Mouse (Mus musculus) heart, embryonic 13.5 days (tissue): ENCODE measurements around the gene Nfatc4. TPM values are rescaled to one million over a fixed set of nuclear protein-coding genes. Genes with fewer than 3 reads are reported as not detected.

Experiments
- ATAC-seq: fragments of 200-750 bp; cut with Nextera tagmentation; 2 replicates; pipeline ENCODE4 v1.8.0; 2017; ENCODE audit warnings: moderate TSS enrichment; ENCODE audit not compliant: insufficient number of reproducible peaks, low FRiP score, low TSS enrichment; ENCODE audit errors: extremely low read depth
- H3K27ac ChIP-seq: fragments of 300-500 bp; sonication (generic); replicated peaks from 2 replicates; pipeline ENCODE4 v1.5.1; 2015; ENCODE audit warnings: moderate library complexity, mild to moderate bottlenecking, inconsistent platforms
- H3K27me3 ChIP-seq: fragments of 300-500 bp; sonication (generic); replicated peaks from 2 replicates; pipeline ENCODE4 v1.6.1; 2015; ENCODE audit warnings: mild to moderate bottlenecking, inconsistent platforms
- H3K36me3 ChIP-seq: fragments of 300-500 bp; sonication (generic); 2 replicates; pipeline ENCODE4 v1.6.1; 2015; ENCODE audit warnings: mild to moderate bottlenecking, inconsistent platforms
- H3K4me1 ChIP-seq: fragments of 300-500 bp; sonication (generic); 2 replicates; pipeline ENCODE4 v1.6.1; 2015; ENCODE audit warnings: inconsistent platforms
- H3K4me2 ChIP-seq: fragments of 300-500 bp; sonication (generic); 2 replicates; pipeline ENCODE4 v1.6.1; 2015; ENCODE audit warnings: inconsistent platforms, mild to moderate bottlenecking, moderate library complexity
- H3K4me3 ChIP-seq: fragments of 300-500 bp; sonication (generic); 2 replicates; pipeline ENCODE4 v1.5.1; 2015; ENCODE audit warnings: moderate library complexity, mild to moderate bottlenecking, inconsistent platforms
- H3K9ac ChIP-seq: fragments of 300-500 bp; sonication (generic); 2 replicates; pipeline ENCODE4 v1.6.1; 2015; ENCODE audit warnings: inconsistent platforms, mild to moderate bottlenecking, moderate library complexity
- H3K9me3 ChIP-seq: fragments of 300-500 bp; sonication (generic); 2 replicates; pipeline ENCODE4 v1.6.1; 2016; ENCODE audit warnings: inconsistent platforms
- WGBS: fragments of 180-500 bp; shearing (Covaris S2); methylation state at CpG from one replicate; pipeline ENCODE4 v1.1.7; 2015; ENCODE audit warnings: mixed read lengths; 5-methylcytosine and 5-hydroxymethylcytosine counted together
- polyA plus RNA-seq: library from polyadenylated mRNA; unstranded; fragments of >200 nt; fragmentation: Nextera tagmentation; extraction: Ambion mirVana; gene quantifications from 2 replicates; pipeline ENCODE4 v1.2.1, GENCODE M21; 2015

Nfatc4 gene
- 12.5 and 14.0 TPM in 2 replicates for polyA plus RNA-seq

GRCm38 (mm10) chr14:55822991-55823762 lies at the start of gene Nfatc4:
Gene Nfatc4, plus strand, starts transcription at chr14:55823144.
- no peaks in the 10 kb centered on the region for H3K36me3 ChIP-seq
- H3K4me2 ChIP-seq: peak within 1 kb of the TSS; percentile 90
- H3K4me3 ChIP-seq: peak within 1 kb of the TSS; percentile 71
- H3K27ac ChIP-seq: peak within 1 kb of the TSS; percentile 95
- no peaks in the 10 kb centered on the region for H3K9me3 ChIP-seq
- peak; percentile 62 for ATAC-seq
- H3K4me1 ChIP-seq: peaks cover 49% of the 10 kb centered on the region
- peaks cover 24% of the 10 kb centered on the region for H3K27me3 ChIP-seq
- H3K9ac ChIP-seq: peak within 1 kb of the TSS; percentile 92
- WGBS: 1% methylated on average over 44 of the region's 46 CpGs

DNA sequence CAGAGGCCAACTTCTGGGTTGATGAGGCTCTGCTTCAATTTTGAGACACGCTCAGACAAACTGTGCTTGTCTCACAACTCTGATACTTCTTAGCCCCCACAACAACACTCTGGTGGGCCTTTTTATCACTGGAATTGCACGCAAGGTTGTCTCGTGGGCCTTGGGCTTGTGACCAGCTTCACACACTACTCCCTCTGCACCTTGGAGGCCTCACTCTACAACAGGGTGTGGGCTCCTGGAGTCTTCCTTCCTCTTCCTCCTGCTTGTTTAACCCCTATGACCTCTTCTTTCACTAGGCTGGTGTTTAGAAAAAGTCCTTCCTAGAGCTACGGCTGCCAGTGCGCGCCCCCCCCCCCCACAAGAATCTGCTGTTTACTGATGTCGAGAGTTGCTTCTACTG lies 46.2 kb upstream of the Nfatc4 start:
- 58% methylated on average over 7 of the region's 7 CpGs for WGBS
- H3K9me3 ChIP-seq: no peaks in the 10 kb centered on the region
- no peak overlapping the region for H3K4me2 ChIP-seq
- H3K27ac ChIP-seq: no peak overlapping the region
- peaks cover 28% of the 10 kb centered on the region for H3K4me1 ChIP-seq
- peaks cover 23% of the 10 kb centered on the region for H3K27me3 ChIP-seq
- no peak for ATAC-seq
- H3K36me3 ChIP-seq: peaks cover 42% of the 10 kb centered on the region
- no peak overlapping the region for H3K9ac ChIP-seq
- H3K4me3 ChIP-seq: no peak overlapping the region

DNA sequence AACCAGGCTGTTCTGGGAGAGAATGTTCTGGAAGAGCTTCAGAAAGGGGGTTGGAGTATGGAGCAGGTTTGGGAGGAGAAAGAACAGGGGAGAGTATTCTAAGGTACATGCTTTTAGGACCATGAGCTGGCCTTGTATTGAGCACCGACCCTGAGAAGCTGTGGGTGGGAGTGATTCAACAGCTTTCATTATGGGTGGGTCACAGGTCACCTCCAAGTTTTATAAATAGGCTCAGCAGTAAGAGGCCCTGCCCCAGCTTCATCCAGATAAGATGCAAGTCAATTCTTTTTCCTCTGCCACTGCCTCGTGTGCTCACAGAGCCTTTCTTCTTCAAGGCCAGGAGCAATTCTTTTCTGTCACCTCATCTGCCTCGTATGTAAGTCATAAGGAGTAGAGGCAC lies 45.8 kb upstream of the Nfatc4 start:
- peaks cover 24% of the 10 kb centered on the region for H3K27me3 ChIP-seq
- H3K4me2 ChIP-seq: no peak overlapping the region
- no peak overlapping the region for H3K27ac ChIP-seq
- no peak overlapping the region for H3K4me3 ChIP-seq
- 17% methylated on average over 3 of the region's 3 CpGs for whole genome bisulfite sequencing
- peaks cover 32% of the 10 kb centered on the region for H3K4me1 ChIP-seq
- no peak for ATAC-seq
- peaks cover 42% of the 10 kb centered on the region for H3K36me3 ChIP-seq
- H3K9ac ChIP-seq: no peak overlapping the region
- no peaks in the 10 kb centered on the region for H3K9me3 ChIP-seq

GRCm38 (mm10) chr14:55777806-55778205 lies 45.1 kb upstream of the Nfatc4 start:
- Histone ChIP-seq H3K27ac (no peak overlapping the region), H3K4me2 (no peak overlapping the region), H3K36me3 (peaks cover 42% of the 10 kb centered on the region), H3K9me3 (no peaks in the 10 kb centered on the region), H3K9ac (0 out of 2 replicates have a peak overlapping the region, but pooled peaks have one; percentile 12), H3K27me3 (peaks cover 29% of the 10 kb centered on the region), H3K4me3 (no peak overlapping the region), H3K4me1 (peaks cover 38% of the 10 kb centered on the region)
- 76% methylated on average over 11 of the region's 11 CpGs for WGBS
- no peak for ATAC-seq

DNA sequence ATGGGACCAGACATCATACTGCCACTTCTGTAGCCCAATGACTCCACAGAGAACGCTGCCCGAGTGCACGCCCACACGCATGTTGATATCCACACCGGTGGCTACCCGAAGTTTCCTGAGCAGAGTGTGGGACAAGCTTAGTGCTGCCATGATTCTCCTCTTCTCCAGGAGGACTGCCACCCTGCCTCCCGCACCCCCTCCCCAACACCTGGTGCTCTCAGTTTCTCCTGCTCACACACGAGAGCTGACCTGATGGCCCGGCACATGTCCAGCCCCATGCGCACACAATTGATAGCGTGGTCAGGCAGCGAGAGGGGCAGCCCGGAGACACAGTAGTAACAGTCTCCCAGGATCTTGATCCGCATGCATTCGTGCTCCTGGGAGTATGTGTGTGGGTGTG lies 44.3 kb upstream of the Nfatc4 start:
- H3K27me3 ChIP-seq: peaks cover 33% of the 10 kb centered on the region
- peaks cover 47% of the 10 kb centered on the region for H3K4me1 ChIP-seq
- no peak overlapping the region for H3K9ac ChIP-seq
- ATAC-seq: no peak
- H3K4me2 ChIP-seq: no peak overlapping the region
- WGBS: 80% methylated on average over 15 of the region's 15 CpGs
- no peak overlapping the region for H3K4me3 ChIP-seq
- peaks cover 42% of the 10 kb centered on the region for H3K36me3 ChIP-seq
- H3K27ac ChIP-seq: no peak overlapping the region
- H3K9me3 ChIP-seq: no peaks in the 10 kb centered on the region

- Histone ChIP-seq H3K4me2 (no peak overlapping the region), H3K27ac (no peak overlapping the region), H3K9ac (no peak overlapping the region), H3K36me3 (peaks cover 35% of the 10 kb centered on the region), H3K4me1 (peaks cover 57% of the 10 kb centered on the region), H3K9me3 (no peaks in the 10 kb centered on the region), H3K4me3 (no peak overlapping the region), H3K27me3 (peaks cover 36% of the 10 kb centered on the region)
- ATAC-seq: no peak
- WGBS: 51% methylated on average over 16 of the region's 16 CpGs
Observed at GRCm38 (mm10) chr14:55779656-55780055, 43.3 kb upstream of the Nfatc4 start.

GRCm38 (mm10) chr14:55780736-55781135 lies 42.2 kb upstream of the Nfatc4 start:
- Histone ChIP-seq H3K9ac (0 out of 2 replicates have a peak overlapping the region, but pooled peaks have one; percentile 21), H3K36me3 (peaks cover 29% of the 10 kb centered on the region), H3K27ac (no peak overlapping the region), H3K9me3 (no peaks in the 10 kb centered on the region), H3K4me3 (peak overlapping the region; percentile 7; the same call in 1 of the 2 replicates), H3K4me1 (peaks cover 63% of the 10 kb centered on the region), H3K4me2 (peak overlapping the region; percentile 73), H3K27me3 (peaks cover 47% of the 10 kb centered on the region)
- no peak for ATAC-seq
- 73% methylated on average over 11 of the region's 11 CpGs for WGBS

GRCm38 (mm10) chr14:55781310-55781709 lies 41.6 kb upstream of the Nfatc4 start:
- WGBS: 16% methylated on average over 14 of the region's 14 CpGs
- H3K4me1 ChIP-seq: peaks cover 63% of the 10 kb centered on the region
- peak overlapping the region; percentile 61 for H3K4me3 ChIP-seq
- no peaks in the 10 kb centered on the region for H3K9me3 ChIP-seq
- H3K36me3 ChIP-seq: peaks cover 29% of the 10 kb centered on the region
- H3K27me3 ChIP-seq: peaks cover 53% of the 10 kb centered on the region
- H3K4me2 ChIP-seq: peak overlapping the region; percentile 73
- no peak overlapping the region for H3K27ac ChIP-seq
- ATAC-seq: no peak
- H3K9ac ChIP-seq: peak overlapping the region; percentile 61

DNA sequence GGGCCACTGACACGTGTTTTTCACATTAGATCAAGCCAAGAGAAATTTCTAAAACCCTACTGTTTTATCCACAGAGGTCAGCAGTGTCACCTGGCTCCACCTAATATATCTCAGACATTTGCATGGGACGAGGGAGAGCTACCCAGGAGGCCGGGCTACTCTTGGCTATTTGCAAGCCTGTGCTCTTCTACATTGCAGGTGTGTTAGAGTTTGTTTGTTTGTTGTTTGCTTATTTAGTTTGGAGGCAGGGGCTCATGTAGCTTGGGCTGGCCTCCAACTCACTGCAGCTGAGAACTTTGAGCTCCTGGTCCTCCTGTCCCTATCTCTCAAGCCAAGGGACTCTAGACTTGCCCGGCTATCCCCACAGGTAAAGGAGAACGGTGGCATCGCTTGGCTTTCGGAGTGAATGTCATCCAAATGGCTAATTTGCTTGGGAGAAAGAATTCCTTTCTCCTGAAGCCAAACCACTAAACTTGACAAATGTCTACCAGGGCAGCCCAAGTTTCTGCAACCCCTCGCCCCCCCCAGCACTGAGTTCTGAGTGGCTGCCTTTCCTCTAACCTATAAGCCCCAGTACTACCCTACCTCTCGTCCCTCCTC lies 40.5 kb upstream of the Nfatc4 start:
- H3K4me3 ChIP-seq: peak overlapping the region; percentile 61
- H3K9ac ChIP-seq: peak overlapping the region; percentile 75; the same call in 1 of the 2 replicates
- ATAC-seq: no peak
- H3K9me3 ChIP-seq: no peaks in the 10 kb centered on the region
- 44% methylated on average over 9 of the region's 9 CpGs for WGBS
- H3K4me2 ChIP-seq: peak overlapping the region; percentile 73
- H3K27ac ChIP-seq: peak overlapping the region; percentile 82
- peaks cover 64% of the 10 kb centered on the region for H3K27me3 ChIP-seq
- peaks cover 32% of the 10 kb centered on the region for H3K36me3 ChIP-seq
- peaks cover 54% of the 10 kb centered on the region for H3K4me1 ChIP-seq

DNA sequence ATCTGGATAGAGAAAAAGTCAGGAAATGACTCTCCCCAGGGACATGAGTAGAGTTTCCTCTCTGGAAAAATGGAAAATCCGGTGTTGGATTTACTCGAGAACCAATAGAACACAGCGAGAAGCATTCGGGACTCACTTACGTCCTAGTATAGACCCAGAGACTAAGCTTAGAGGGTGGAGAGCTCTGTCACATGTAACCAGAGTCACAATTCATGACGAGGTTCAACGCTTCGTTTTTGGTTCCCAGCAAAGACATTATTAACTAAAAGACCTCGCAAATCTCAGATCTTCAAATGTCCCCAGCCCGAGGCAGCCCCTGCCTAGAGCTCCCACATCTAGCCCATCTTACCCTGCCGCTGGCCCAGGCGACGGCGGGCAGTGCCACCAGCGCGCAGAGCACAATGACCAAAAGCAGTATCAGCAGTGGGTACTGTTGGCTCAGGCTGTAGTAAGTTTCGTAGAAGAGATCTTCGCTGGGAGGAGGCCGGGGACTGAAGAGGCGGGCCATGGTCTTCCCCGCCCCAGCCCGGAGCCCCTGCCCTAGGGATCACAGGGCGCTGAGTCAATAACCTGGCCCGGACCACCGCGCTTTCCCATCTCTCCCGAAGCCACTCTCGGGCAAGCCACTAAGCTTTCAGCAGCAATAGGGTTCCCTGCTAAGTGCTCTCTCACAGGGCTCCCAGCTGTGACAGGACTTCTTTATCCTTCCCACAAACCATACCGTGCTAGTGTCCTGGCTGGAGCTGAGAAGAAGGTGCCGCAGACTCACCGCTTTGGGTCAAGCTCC lies 39.6 kb upstream of the Nfatc4 start:
- Histone ChIP-seq H3K9me3 (no peaks in the 10 kb centered on the region), H3K4me3 (peak overlapping the region; percentile 61), H3K36me3 (peaks cover 25% of the 10 kb centered on the region), H3K27ac (peak overlapping the region; percentile 93), H3K27me3 (peaks cover 73% of the 10 kb centered on the region), H3K4me2 (peak overlapping the region; percentile 73), H3K9ac (peak overlapping the region; percentile 85), H3K4me1 (peaks cover 59% of the 10 kb centered on the region)
- ATAC-seq: no peak; the same call in 1 of the 2 replicates
- WGBS: 2% methylated on average over 31 of the region's 31 CpGs

DNA sequence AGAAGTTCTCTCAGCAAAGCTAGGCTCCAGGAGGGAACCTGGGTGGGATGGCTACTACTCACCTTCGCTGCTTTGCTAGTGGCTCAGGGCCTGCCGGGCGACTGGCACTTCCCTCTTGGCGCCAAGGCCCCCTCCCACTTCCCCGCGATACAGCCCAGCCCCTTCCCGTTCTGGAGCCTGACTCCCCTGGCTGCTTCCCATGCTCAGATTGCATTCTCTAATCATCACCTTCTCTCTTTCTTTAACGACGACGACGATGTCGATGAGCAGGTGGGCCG lies 39.0 kb upstream of the Nfatc4 start, which contains the start of gene Adcy4:
Adcy4 (minus strand) TSS at position 138 of the 278 bp plus-strand sequence.
- peak within 1 kb of the TSS; percentile 73 for H3K4me2 ChIP-seq
- H3K27ac ChIP-seq: peak within 1 kb of the TSS; percentile 93
- peak within 1 kb of the TSS; percentile 61 for H3K4me3 ChIP-seq
- H3K4me1 ChIP-seq: peaks cover 64% of the 10 kb centered on the region
- no peaks in the 10 kb centered on the region for H3K9me3 ChIP-seq
- WGBS: under 1% methylated on average over 13 of the region's 13 CpGs
- peaks cover 79% of the 10 kb centered on the region for H3K27me3 ChIP-seq
- H3K36me3 ChIP-seq: peaks cover 20% of the 10 kb centered on the region
- peak within 1 kb of the TSS; percentile 85 for H3K9ac ChIP-seq
- ATAC-seq: no peak
